In genomic region chr12:16653332-16654093, GRCm38 (mm10) we compare ENCODE assay signal across 7 mouse cellular contexts. TPM values are rescaled to one million over a fixed set of nuclear protein-coding genes. Genes with fewer than 3 reads are reported as not detected.
DNase-seq lines count a peak whose midpoint lies in the region; ATAC-seq lines count a peak whose summit lies in the region.

Gene Ntsr2 (plus strand): TSS chr12:16653382.

- H3K27me3 ChIP-seq in embryonic facial prominence, embryonic 14.5 days (replicated peaks; ENCODE audit: control insufficient read depth, insufficient read depth, low read length), result peaks cover 27% of the 10 kb centered on the region
- H3K27me3 ChIP-seq in heart, embryonic 11.5 days (ENCODE audit: control insufficient read depth, insufficient read depth, low read length), result peaks cover 25% of the 10 kb centered on the region
- H3K27me3 ChIP-seq in limb, embryonic 13.5 days, result peaks cover 50% of the 10 kb centered on the region
- H3K27me3 ChIP-seq in midbrain, embryonic 16.5 days (ENCODE audit: control insufficient read depth, insufficient read depth, low read depth, low read length), result peaks cover 31% of the 10 kb centered on the region
- peaks cover 21% of the 10 kb centered on the region for H3K27me3 ChIP-seq in stomach, embryonic 16.5 days (ENCODE audit: control insufficient read depth, insufficient read depth, low read length)

- 8% methylated on average over 35 of the region's 58 CpGs for WGBS in embryonic facial prominence, embryonic 14.5 days
- WGBS in heart, embryonic 11.5 days (ENCODE audit: insufficient replicate concordance), result 5% methylated on average over 58 of the region's 58 CpGs
- 6% methylated on average over 58 of the region's 58 CpGs for WGBS in limb, embryonic 13.5 days
- WGBS in midbrain, embryonic 16.5 days, result 4% methylated on average over 54 of the region's 58 CpGs
- WGBS in stomach, embryonic 16.5 days, result 4% methylated on average over 58 of the region's 58 CpGs

- H3K9me3 ChIP-seq in embryonic facial prominence, embryonic 14.5 days (ENCODE audit: control insufficient read depth, low read length), result no peaks in the 10 kb centered on the region
- no peaks in the 10 kb centered on the region for H3K9me3 ChIP-seq in heart, embryonic 11.5 days (replicated peaks; ENCODE audit: control insufficient read depth, low read length)
- H3K9me3 ChIP-seq in limb, embryonic 13.5 days, result no peaks in the 10 kb centered on the region
- no peaks in the 10 kb centered on the region for H3K9me3 ChIP-seq in midbrain, embryonic 16.5 days (replicated peaks; ENCODE audit: control insufficient read depth, low read length, poor library complexity, severe bottlenecking)
- H3K9me3 ChIP-seq in stomach, embryonic 16.5 days (replicated peaks; ENCODE audit: control insufficient read depth, low read length), result no peaks in the 10 kb centered on the region

- H3K4me2 ChIP-seq in embryonic facial prominence, embryonic 14.5 days (ENCODE audit: low read depth, low read length), result peak within 1 kb of the TSS; percentile 54
- H3K4me2 ChIP-seq in heart, embryonic 11.5 days, result peak within 1 kb of the TSS; percentile 70
- peak within 1 kb of the TSS; percentile 68 for H3K4me2 ChIP-seq in limb, embryonic 13.5 days (replicated peaks)
- H3K4me2 ChIP-seq in midbrain, embryonic 16.5 days (ENCODE audit: low read length), result peak within 1 kb of the TSS; percentile 92
- peak within 1 kb of the TSS; percentile 51 for H3K4me2 ChIP-seq in stomach, embryonic 16.5 days (ENCODE audit: low read depth, low read length)

- H3K4me3 ChIP-seq in embryonic facial prominence, embryonic 14.5 days (ENCODE audit: low read depth, low read length), result peak within 1 kb of the TSS; percentile 26
- peak within 1 kb of the TSS; percentile 26 for H3K4me3 ChIP-seq in heart, embryonic 11.5 days (ENCODE audit: low read depth, low read length)
- peak within 1 kb of the TSS; percentile 39 for H3K4me3 ChIP-seq in limb, embryonic 13.5 days
- peak within 1 kb of the TSS; percentile 44 for H3K4me3 ChIP-seq in midbrain, embryonic 16.5 days (ENCODE audit: low read depth, low read length)
- peak within 1 kb of the TSS; percentile 29 for H3K4me3 ChIP-seq in stomach, embryonic 16.5 days (replicated peaks; ENCODE audit: low read length)

- peak; percentile 92 for ATAC-seq in embryonic facial prominence, embryonic 14.5 days (ENCODE audit: low read depth)
- ATAC-seq in heart, embryonic 11.5 days (replicated peaks; ENCODE audit: insufficient number of reproducible peaks, low FRiP score, low TSS enrichment), result peak; percentile 70; the same call in 1 of the 2 replicates
- ATAC-seq in limb, embryonic 13.5 days (ENCODE audit: low FRiP score, low read depth), result peak; percentile 89
- peak; percentile 92 for ATAC-seq in midbrain, embryonic 16.5 days
- ATAC-seq in stomach, embryonic 16.5 days (ENCODE audit: insufficient read depth, low FRiP score), result peak; percentile 83

- H3K9ac ChIP-seq in embryonic facial prominence, embryonic 14.5 days (ENCODE audit: low read depth, low read length), result no peak within 1 kb of the TSS
- H3K9ac ChIP-seq in heart, embryonic 11.5 days (ENCODE audit: low read depth, low read length), result no peak within 1 kb of the TSS
- H3K9ac ChIP-seq in limb, embryonic 13.5 days, result no peak within 1 kb of the TSS
- peak within 1 kb of the TSS; percentile 53 for H3K9ac ChIP-seq in midbrain, embryonic 16.5 days (ENCODE audit: low read depth, low read length)
- H3K9ac ChIP-seq in stomach, embryonic 16.5 days (ENCODE audit: low read length), result no peak within 1 kb of the TSS

- H3K36me3 ChIP-seq in embryonic facial prominence, embryonic 14.5 days (ENCODE audit: control insufficient read depth, insufficient read depth, low read length), result no peaks in the 10 kb centered on the region
- H3K36me3 ChIP-seq in heart, embryonic 11.5 days (ENCODE audit: control insufficient read depth, insufficient read depth, low read length), result no peaks in the 10 kb centered on the region
- H3K36me3 ChIP-seq in limb, embryonic 13.5 days, result no peaks in the 10 kb centered on the region
- no peaks in the 10 kb centered on the region for H3K36me3 ChIP-seq in midbrain, embryonic 16.5 days (ENCODE audit: control insufficient read depth, insufficient read depth, low read length)
- no peaks in the 10 kb centered on the region for H3K36me3 ChIP-seq in stomach, embryonic 16.5 days (ENCODE audit: control insufficient read depth, insufficient read depth, low read length)

- peak; percentile 33 for DNase-seq in c-Kit-positive CD71-negative TER-119-negative erythroid progenitor cells, embryonic 14.5 days (ENCODE audit: low read depth)
- peak; percentile 83 for DNase-seq in embryonic facial prominence, embryonic 14.5 days (ENCODE audit: low spot score)
- DNase-seq in kidney, adult 9 months, result peak; percentile 85

- H3K4me1 ChIP-seq in embryonic facial prominence, embryonic 14.5 days (ENCODE audit: control insufficient read depth, insufficient read depth, low read length), result peaks cover 7% of the 10 kb centered on the region; the same call in 1 of the 2 replicates
- peaks cover 10% of the 10 kb centered on the region; the same call in 1 of the 2 replicates for H3K4me1 ChIP-seq in heart, embryonic 11.5 days (ENCODE audit: control insufficient read depth, insufficient read depth, low read length)
- H3K4me1 ChIP-seq in limb, embryonic 13.5 days, result peaks cover 9% of the 10 kb centered on the region
- H3K4me1 ChIP-seq in midbrain, embryonic 16.5 days (ENCODE audit: control insufficient read depth, insufficient read depth, low read length), result peaks cover 9% of the 10 kb centered on the region
- H3K4me1 ChIP-seq in stomach, embryonic 16.5 days (ENCODE audit: control insufficient read depth, insufficient read depth, low read length), result peaks cover 7% of the 10 kb centered on the region; the same call in 1 of the 2 replicates

- no peak within 1 kb of the TSS for H3K27ac ChIP-seq in embryonic facial prominence, embryonic 14.5 days (replicated peaks; ENCODE audit: low read depth, low read length)
- no peak within 1 kb of the TSS for H3K27ac ChIP-seq in heart, embryonic 11.5 days (ENCODE audit: low read depth, low read length)
- no peak within 1 kb of the TSS for H3K27ac ChIP-seq in limb, embryonic 13.5 days
- no peak within 1 kb of the TSS for H3K27ac ChIP-seq in midbrain, embryonic 16.5 days (ENCODE audit: low read length)
- no peak within 1 kb of the TSS for H3K27ac ChIP-seq in stomach, embryonic 16.5 days (ENCODE audit: low read length)

RNA-seq across cellular contexts. Expression of gene Ntsr2, which starts in this region (rescaled TPM):
- 0.22 TPM in 1 of 2 replicates, not detected in the other for polyA plus RNA-seq in embryonic facial prominence, embryonic 14.5 days (2014; fragmentation: Nextera tagmentation; extraction: Ambion mirVana)
- not detected in 2 replicates for polyA plus RNA-seq in heart, embryonic 11.5 days (2014; fragmentation: Nextera tagmentation; extraction: Ambion mirVana)
- polyA plus RNA-seq in limb, embryonic 13.5 days (2015; fragmentation: Nextera tagmentation; extraction: Ambion mirVana), result not detected in 2 replicates
- 3.5 and 5.4 TPM in 2 replicates for polyA plus RNA-seq in midbrain, embryonic 16.5 days (2015; fragmentation: Nextera tagmentation; extraction: Ambion mirVana)
- polyA plus RNA-seq in stomach, embryonic 16.5 days (2015; fragmentation: Nextera tagmentation; extraction: Ambion mirVana), result not detected in 2 replicates

Comparison
In these comparisons a context has a peak if more than half of its experiments do, and no peak if none do; other contexts are left out.
1. Peak in DNase-seq, ATAC-seq, H3K4me3 ChIP-seq and H3K4me2 ChIP-seq in embryonic facial prominence, embryonic 14.5 days; RNA of the gene not detected or under 1 TPM.
2. Peak in ATAC-seq, H3K4me3 ChIP-seq and H3K4me2 ChIP-seq in heart, embryonic 11.5 days; RNA of the gene not detected or under 1 TPM.
3. Peak in ATAC-seq, H3K4me3 ChIP-seq and H3K4me2 ChIP-seq in limb, embryonic 13.5 days; RNA of the gene not detected or under 1 TPM.
4. Peak in ATAC-seq, H3K4me3 ChIP-seq and H3K4me2 ChIP-seq in stomach, embryonic 16.5 days; RNA of the gene not detected or under 1 TPM.
5. DNase-seq: peak in every context shown above with its lines; median percentile 85 in kidney, adult 9 months; 83 in embryonic facial prominence, embryonic 14.5 days; 33 in c-Kit-positive CD71-negative TER-119-negative erythroid progenitor cells, embryonic 14.5 days.